12 mouse cellular contexts compared by ENCODE assay signal in the genomic region with DNA sequence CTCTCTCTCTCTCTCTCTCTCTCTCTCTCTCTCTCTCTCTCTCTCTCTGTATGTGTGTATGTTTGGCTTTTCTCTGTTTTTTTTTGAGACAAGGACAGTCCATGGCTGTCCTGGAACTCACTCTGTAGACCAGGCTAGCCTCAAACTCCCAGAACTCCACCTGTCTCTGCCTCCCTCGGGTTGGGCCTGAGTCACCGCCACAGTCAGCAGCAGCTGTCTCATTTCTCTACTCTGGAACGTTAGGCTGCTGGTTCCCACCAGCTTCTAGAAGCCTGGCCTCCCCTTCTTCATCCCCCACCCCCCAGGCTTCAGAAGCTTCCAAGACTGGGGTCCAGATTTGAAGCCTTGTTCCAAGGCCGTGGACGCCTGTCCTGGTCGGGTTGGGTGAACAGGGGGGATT. TPM values are rescaled to one million over a fixed set of nuclear protein-coding genes. Genes with fewer than 3 reads are reported as not detected.
DNase-seq lines count a peak whose midpoint lies in the region; ATAC-seq lines count a peak whose summit lies in the region.
"Had no signal": no experiment of that assay in that cellular context is flagged by ENCODE, and none has a peak within 500 bp of the region (broad histone marks: within the 10 kb centered on the region; RNA-seq: fewer than 3 reads in every experiment).

No protein-coding gene starts in this region.

- H3K9me3 ChIP-seq in forebrain, embryonic 15.5 days: no peaks in the 10 kb centered on the region
- no peaks in the 10 kb centered on the region for H3K9me3 ChIP-seq in forebrain, embryonic 13.5 days (replicated peaks)
- H3K9me3 ChIP-seq in megakaryocyte, embryonic 14.5 days: no peaks in the 10 kb centered on the region
- no peaks in the 10 kb centered on the region for H3K9me3 ChIP-seq in liver, embryonic 12.5 days (replicated peaks)
- H3K9me3 ChIP-seq in neural tube, embryonic 15.5 days (replicated peaks): no peaks in the 10 kb centered on the region

- peaks cover 9% of the 10 kb centered on the region for H3K4me1 ChIP-seq in forebrain, embryonic 15.5 days
- peaks cover 13% of the 10 kb centered on the region for H3K4me1 ChIP-seq in forebrain, embryonic 13.5 days
- peaks cover 70% of the 10 kb centered on the region for H3K4me1 ChIP-seq in megakaryocyte, embryonic 14.5 days
- H3K4me1 ChIP-seq in liver, embryonic 12.5 days: peaks cover 25% of the 10 kb centered on the region
- H3K4me1 ChIP-seq in neural tube, embryonic 15.5 days: peaks cover 16% of the 10 kb centered on the region

- no peak overlapping the region for H3K4me3 ChIP-seq in forebrain, embryonic 15.5 days
- H3K4me3 ChIP-seq in forebrain, embryonic 13.5 days: no peak overlapping the region
- H3K4me3 ChIP-seq in megakaryocyte, embryonic 14.5 days (replicated peaks): peak overlapping the region; percentile 89
- H3K4me3 ChIP-seq in liver, embryonic 12.5 days: no peak overlapping the region
- no peak overlapping the region for H3K4me3 ChIP-seq in neural tube, embryonic 15.5 days (replicated peaks)

- no peak for ATAC-seq in forebrain, embryonic 15.5 days (replicated peaks)
- no peak for ATAC-seq in forebrain, embryonic 13.5 days
- no peak for ATAC-seq in megakaryocyte, adult 5-6 weeks (ENCODE audit: poor library complexity, severe bottlenecking)
- ATAC-seq in liver, embryonic 12.5 days: no peak
- ATAC-seq in neural tube, embryonic 15.5 days (ENCODE audit: low FRiP score): no peak

- H3K36me3 ChIP-seq in forebrain, embryonic 15.5 days: no peaks in the 10 kb centered on the region
- H3K36me3 ChIP-seq in forebrain, embryonic 13.5 days (ENCODE audit: poor library complexity, severe bottlenecking): no peaks in the 10 kb centered on the region
- peaks cover 51% of the 10 kb centered on the region for H3K36me3 ChIP-seq in megakaryocyte, embryonic 14.5 days (replicated peaks; ENCODE audit: low read length)
- H3K36me3 ChIP-seq in liver, embryonic 12.5 days: peaks cover 64% of the 10 kb centered on the region
- no peaks in the 10 kb centered on the region for H3K36me3 ChIP-seq in neural tube, embryonic 15.5 days

- no peaks in the 10 kb centered on the region for H3K27me3 ChIP-seq in forebrain, embryonic 15.5 days
- no peaks in the 10 kb centered on the region for H3K27me3 ChIP-seq in forebrain, embryonic 13.5 days
- no peaks in the 10 kb centered on the region for H3K27me3 ChIP-seq in megakaryocyte, embryonic 14.5 days (replicated peaks)
- H3K27me3 ChIP-seq in liver, embryonic 12.5 days (replicated peaks): no peaks in the 10 kb centered on the region
- H3K27me3 ChIP-seq in neural tube, embryonic 15.5 days (replicated peaks): no peaks in the 10 kb centered on the region

- H3K9ac ChIP-seq in forebrain, embryonic 15.5 days (replicated peaks): no peak overlapping the region
- no peak overlapping the region for H3K9ac ChIP-seq in forebrain, embryonic 13.5 days
- H3K9ac ChIP-seq in liver, embryonic 12.5 days: 0 out of 2 replicates have a peak overlapping the region, but pooled peaks have one; percentile 35
- no peak overlapping the region for H3K9ac ChIP-seq in neural tube, embryonic 15.5 days (replicated peaks)

- H3K27ac ChIP-seq in forebrain, embryonic 15.5 days (replicated peaks): peak overlapping the region; percentile 59; the same call in 1 of the 2 replicates
- no peak overlapping the region for H3K27ac ChIP-seq in forebrain, embryonic 13.5 days
- peak overlapping the region; percentile 54 for H3K27ac ChIP-seq in liver, embryonic 12.5 days
- H3K27ac ChIP-seq in neural tube, embryonic 15.5 days (replicated peaks): peak overlapping the region; percentile 58; the same call in 1 of the 2 replicates
- H3K27ac ChIP-seq: macrophage had no signal

- DNase-seq in adrenal gland, adult (ENCODE audit: inconsistent age in 2 of 2, low spot score in 1 of 2): no peak
- DNase-seq in frontal cortex, postnatal 36 days (ENCODE audit: low spot score in 2 of 2): no peak

- peak overlapping the region; percentile 35; the same call in 1 of the 2 replicates for H3K4me2 ChIP-seq in forebrain, embryonic 15.5 days (replicated peaks)
- H3K4me2 ChIP-seq in forebrain, embryonic 13.5 days: no peak overlapping the region; the same call in 1 of the 2 replicates
- H3K4me2 ChIP-seq in liver, embryonic 12.5 days: peak overlapping the region; percentile 46; the same call in 1 of the 2 replicates
- H3K4me2 ChIP-seq in neural tube, embryonic 15.5 days: 0 out of 2 replicates have a peak overlapping the region, but pooled peaks have one; percentile 44

- WGBS in forebrain, embryonic 15.5 days: 65% methylated on average over 6 of the region's 6 CpGs
- WGBS in forebrain, embryonic 13.5 days: 74% methylated on average over 6 of the region's 6 CpGs
- WGBS in liver, embryonic 12.5 days (ENCODE audit: insufficient replicate concordance): 50% methylated on average over 6 of the region's 6 CpGs
- 71% methylated on average over 6 of the region's 6 CpGs for WGBS in neural tube, embryonic 15.5 days

RNA-seq across cellular contexts. Expression of a gene that starts 3.6 kb away (rescaled TPM):
- polyA plus RNA-seq in forebrain, embryonic 15.5 days (2015; fragmentation: Nextera tagmentation; extraction: Ambion mirVana): not detected in 2 replicates
- not detected in 2 replicates for polyA plus RNA-seq in forebrain, embryonic 13.5 days (2015; fragmentation: Nextera tagmentation; extraction: Ambion mirVana)
- polyA plus RNA-seq in megakaryocyte, embryonic 14.5 days (2012; ENCODE audit: insufficient read depth, low replicate concordance): not detected in 2 replicates
- 0.16 and 0.20 TPM in 2 replicates for total RNA-seq in megakaryocyte, adult 5-6 weeks (2015)
- 1.1 and 1.2 TPM in 2 replicates for total RNA-seq in megakaryocyte, adult 5-6 weeks (2017)
- polyA plus RNA-seq in liver, embryonic 12.5 days (2016; fragmentation: Nextera tagmentation; extraction: Ambion mirVana): not detected in 2 replicates
- not detected in 2 replicates for polyA plus RNA-seq in neural tube, embryonic 15.5 days (2015; fragmentation: Nextera tagmentation; extraction: Ambion mirVana)
- total RNA-seq: adrenal gland, postnatal 4 days; left cerebral cortex, adult 8-10 months had no signal
- polyA plus RNA-seq: heart, embryonic 16.5 days; macrophage had no signal

RNA-seq across cellular contexts. Expression of a gene that starts 25.6 kb away (rescaled TPM):
- 35.5 and 36.2 TPM in 2 replicates for polyA plus RNA-seq in forebrain, embryonic 15.5 days (2015; fragmentation: Nextera tagmentation; extraction: Ambion mirVana)
- 52.6 and 55.9 TPM in 2 replicates for polyA plus RNA-seq in forebrain, embryonic 13.5 days (2015; fragmentation: Nextera tagmentation; extraction: Ambion mirVana)
- 11.0 and 14.1 TPM in 2 replicates for polyA plus RNA-seq in megakaryocyte, embryonic 14.5 days (2012; ENCODE audit: insufficient read depth, low replicate concordance)
- 36.9 and 37.7 TPM in 2 replicates for total RNA-seq in megakaryocyte, adult 5-6 weeks (2015)
- total RNA-seq in megakaryocyte, adult 5-6 weeks (2017): 29.0 and 33.7 TPM in 2 replicates
- polyA plus RNA-seq in liver, embryonic 12.5 days (2016; fragmentation: Nextera tagmentation; extraction: Ambion mirVana): 79.7 and 83.2 TPM in 2 replicates
- polyA plus RNA-seq in neural tube, embryonic 15.5 days (2015; fragmentation: Nextera tagmentation; extraction: Ambion mirVana): 19.9 and 34.3 TPM in 2 replicates

RNA-seq across cellular contexts. Expression of a gene that starts 26.1 kb away (rescaled TPM):
- 1.6 and 1.8 TPM in 2 replicates for polyA plus RNA-seq in forebrain, embryonic 15.5 days (2015; fragmentation: Nextera tagmentation; extraction: Ambion mirVana)
- 1.0 and 1.1 TPM in 2 replicates for polyA plus RNA-seq in forebrain, embryonic 13.5 days (2015; fragmentation: Nextera tagmentation; extraction: Ambion mirVana)
- 66.2 and 91.7 TPM in 2 replicates for polyA plus RNA-seq in megakaryocyte, embryonic 14.5 days (2012; ENCODE audit: insufficient read depth, low replicate concordance)
- 31.1 and 32.2 TPM in 2 replicates for total RNA-seq in megakaryocyte, adult 5-6 weeks (2015)
- total RNA-seq in megakaryocyte, adult 5-6 weeks (2017): 53.7 and 54.8 TPM in 2 replicates
- polyA plus RNA-seq in liver, embryonic 12.5 days (2016; fragmentation: Nextera tagmentation; extraction: Ambion mirVana): 37.7 and 38.5 TPM in 2 replicates
- polyA plus RNA-seq in neural tube, embryonic 15.5 days (2015; fragmentation: Nextera tagmentation; extraction: Ambion mirVana): 6.4 and 12.3 TPM in 2 replicates

RNA-seq across cellular contexts. Expression of a gene that starts 56.8 kb away (rescaled TPM):
- polyA plus RNA-seq in forebrain, embryonic 15.5 days (2015; fragmentation: Nextera tagmentation; extraction: Ambion mirVana): 25.7 and 26.5 TPM in 2 replicates
- 23.8 and 26.0 TPM in 2 replicates for polyA plus RNA-seq in forebrain, embryonic 13.5 days (2015; fragmentation: Nextera tagmentation; extraction: Ambion mirVana)
- 129 and 202 TPM in 2 replicates for polyA plus RNA-seq in megakaryocyte, embryonic 14.5 days (2012; ENCODE audit: insufficient read depth, low replicate concordance)
- 16.8 and 17.8 TPM in 2 replicates for total RNA-seq in megakaryocyte, adult 5-6 weeks (2015)
- total RNA-seq in megakaryocyte, adult 5-6 weeks (2017): 6.3 and 7.2 TPM in 2 replicates
- 17.4 and 19.4 TPM in 2 replicates for polyA plus RNA-seq in liver, embryonic 12.5 days (2016; fragmentation: Nextera tagmentation; extraction: Ambion mirVana)
- 31.4 and 34.3 TPM in 2 replicates for polyA plus RNA-seq in neural tube, embryonic 15.5 days (2015; fragmentation: Nextera tagmentation; extraction: Ambion mirVana)
